Comparison of ENCODE assay signal across 28 mouse cellular contexts in the genomic region with DNA sequence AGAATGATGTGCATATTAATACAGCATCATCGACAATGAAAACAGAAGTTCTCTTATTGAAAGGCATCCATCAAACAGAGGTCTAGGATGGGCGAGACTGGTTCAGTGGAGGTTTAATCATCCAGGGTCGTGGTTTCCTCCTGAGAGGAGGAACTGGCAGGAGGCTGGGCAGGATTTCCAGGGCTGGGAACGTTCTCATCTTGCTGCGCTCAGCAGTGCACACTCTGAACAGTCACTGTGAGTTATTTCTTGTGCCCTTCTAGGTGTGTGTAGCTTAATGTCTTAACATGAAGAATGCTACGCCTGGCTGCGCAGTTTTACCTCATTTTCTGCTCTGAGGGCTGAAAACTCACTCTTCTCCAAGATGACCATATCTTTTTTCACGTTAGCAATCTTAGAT.
"Had no signal": no experiment of that assay in that cellular context is flagged by ENCODE, and none has a peak within 500 bp of the region (broad histone marks: within the 10 kb centered on the region; RNA-seq: fewer than 3 reads in every experiment).

No protein-coding gene starts in this region.

- H3K27ac ChIP-seq: embryonic facial prominence, embryonic 10.5 days; embryonic facial prominence, embryonic 12.5 days; embryonic facial prominence, embryonic 13.5 days; embryonic facial prominence, embryonic 15.5 days; forebrain, embryonic 10.5 days; forebrain, embryonic 12.5 days; forebrain, embryonic 15.5 days; gastrocnemius, adult 2 months; heart, adult 2 months had no signal

- ATAC-seq: forebrain, embryonic 14.5 days; forebrain, embryonic 15.5 days; forebrain, embryonic 16.5 days; forebrain, postnatal 0 days had no signal

- H3K4me3 ChIP-seq: embryonic facial prominence, embryonic 10.5 days; embryonic facial prominence, embryonic 12.5 days; embryonic facial prominence, embryonic 13.5 days; embryonic facial prominence, embryonic 15.5 days; erythroblast, embryonic 14.5 days; forebrain, embryonic 10.5 days; forebrain, embryonic 12.5 days; forebrain, embryonic 15.5 days; gastrocnemius, adult 2 months; heart, adult 2 months had no signal

- H3K4me1 ChIP-seq: embryonic facial prominence, embryonic 10.5 days; embryonic facial prominence, embryonic 12.5 days; embryonic facial prominence, embryonic 13.5 days; embryonic facial prominence, embryonic 15.5 days; forebrain, embryonic 10.5 days; forebrain, embryonic 12.5 days; forebrain, embryonic 15.5 days had no signal

- H3K27me3 ChIP-seq: embryonic facial prominence, embryonic 12.5 days; embryonic facial prominence, embryonic 13.5 days; embryonic facial prominence, embryonic 15.5 days; forebrain, embryonic 12.5 days; forebrain, embryonic 15.5 days had no signal

- H3K9ac ChIP-seq: embryonic facial prominence, embryonic 12.5 days; embryonic facial prominence, embryonic 13.5 days; embryonic facial prominence, embryonic 15.5 days; forebrain, embryonic 12.5 days; forebrain, embryonic 15.5 days; forebrain, postnatal 0 days had no signal

- H3K9me3 ChIP-seq: embryonic facial prominence, embryonic 10.5 days; embryonic facial prominence, embryonic 12.5 days; embryonic facial prominence, embryonic 13.5 days; embryonic facial prominence, embryonic 15.5 days; forebrain, embryonic 12.5 days; forebrain, embryonic 15.5 days had no signal

- DNase-seq: cerebellum, adult 18-20 months; cerebellum, adult 2 months; cerebellum, adult 8-10 months; cerebellum, adult 9-10 months; cerebellum, adult 9-11 months; cerebellum, postnatal 10 days; cerebellum, postnatal 14 days; cerebellum, postnatal 25 days; cerebellum, postnatal 36 days; embryo, embryonic 11 days; forebrain, postnatal 0 days; gastrocnemius, adult 2 months; gastrocnemius, postnatal 10 days; gastrocnemius, postnatal 14 days; gastrocnemius, postnatal 25 days; gastrocnemius, postnatal 36 days; heart, adult 18-20 months had no signal

- H3K4me2 ChIP-seq: embryonic facial prominence, embryonic 12.5 days; embryonic facial prominence, embryonic 13.5 days; embryonic facial prominence, embryonic 15.5 days; forebrain, embryonic 12.5 days; forebrain, embryonic 15.5 days had no signal
